ENCODE assay signal across 9 mouse cellular contexts in genomic region chr1:126484664-126485087, GRCm38 (mm10).
DNase-seq lines count a peak whose midpoint lies in the region; ATAC-seq and TF ChIP-seq lines count a peak whose summit lies in the region.
"Had no signal": no experiment of that assay in that cellular context is flagged by ENCODE, and none has a peak within 500 bp of the region (broad histone marks: within the 10 kb centered on the region; RNA-seq: fewer than 3 reads in every experiment).

No protein-coding gene starts in this region.

- no peaks in the 10 kb centered on the region for H3K79me2 ChIP-seq in liver, adult 2 months (ENCODE audit: control insufficient read depth, insufficient read depth, low read length)

- peak; percentile 3 for DNase-seq in cerebellum, adult 11-12 months
- DNase-seq in cerebellum, adult 11 months, result no peak
- DNase-seq in liver, adult 2 months (ENCODE audit: extremely low read depth, low read depth, low spot score), result peak; percentile 11
- DNase-seq in liver, result no peak
- peak; percentile 24 for DNase-seq in forebrain, postnatal 0 days
- peak; percentile 4 for DNase-seq in kidney, postnatal 0 days (ENCODE audit: low spot score)
- DNase-seq in left cerebral cortex, adult 18-20 months (ENCODE audit: low spot score in 2 of 2), result no peak

- WGBS in liver, adult 2 months, result 81% methylated on average over 6 of the region's 6 CpGs
- WGBS in forebrain, postnatal 0 days, result 34% methylated on average over 6 of the region's 6 CpGs
- 72% methylated on average over 6 of the region's 6 CpGs for WGBS in kidney, postnatal 0 days
- 70% methylated on average over 6 of the region's 6 CpGs for WGBS in intestine, embryonic 15.5 days

- no peaks in the 10 kb centered on the region for H3K27me3 ChIP-seq in liver, adult 2 months (ENCODE audit: control insufficient read depth, insufficient read depth, low read length)
- H3K27me3 ChIP-seq in forebrain, postnatal 0 days (ENCODE audit: insufficient read depth, low read length), result no peaks in the 10 kb centered on the region
- H3K27me3 ChIP-seq in kidney, postnatal 0 days (ENCODE audit: insufficient read depth, low read length), result no peaks in the 10 kb centered on the region
- H3K27me3 ChIP-seq in intestine, embryonic 15.5 days (replicated peaks), result no peaks in the 10 kb centered on the region
- H3K27me3 ChIP-seq: heart, embryonic 13.5 days had no signal

- no peaks in the 10 kb centered on the region for H3K4me1 ChIP-seq in liver, adult 2 months (ENCODE audit: control insufficient read depth, insufficient read depth, low read length)
- 0 out of 2 replicates have a peak, but pooled peaks cover 3% of the 10 kb centered on the region for H3K4me1 ChIP-seq in forebrain, postnatal 0 days (ENCODE audit: insufficient read depth)
- no peaks in the 10 kb centered on the region; the same call in 1 of the 2 replicates for H3K4me1 ChIP-seq in kidney, postnatal 0 days (replicated peaks; ENCODE audit: insufficient read depth, low read length)
- peaks cover 6% of the 10 kb centered on the region; the same call in 1 of the 2 replicates for H3K4me1 ChIP-seq in intestine, embryonic 15.5 days (replicated peaks)

- H3K4me3 ChIP-seq in liver, adult 2 months (ENCODE audit: insufficient read depth, low read depth, low read length), result no peak overlapping the region
- H3K4me3 ChIP-seq in forebrain, postnatal 0 days (ENCODE audit: low read depth, low read length), result no peak overlapping the region
- no peak overlapping the region for H3K4me3 ChIP-seq in kidney, postnatal 0 days (replicated peaks; ENCODE audit: low read depth, low read length)
- H3K4me3 ChIP-seq in intestine, embryonic 15.5 days (replicated peaks), result no peak overlapping the region
- H3K4me3 ChIP-seq: heart, embryonic 13.5 days had no signal

- ATAC-seq in forebrain, postnatal 0 days, result peak; percentile 79
- ATAC-seq in kidney, postnatal 0 days (replicated peaks; ENCODE audit: low FRiP score, low read depth), result no peak
- ATAC-seq in intestine, embryonic 15.5 days, result no peak

- H3K36me3 ChIP-seq in liver, adult 2 months (ENCODE audit: control insufficient read depth, insufficient read depth, low read length), result no peaks in the 10 kb centered on the region
- no peaks in the 10 kb centered on the region; the same call in 1 of the 2 replicates for H3K36me3 ChIP-seq in forebrain, postnatal 0 days (ENCODE audit: insufficient read depth)
- no peaks in the 10 kb centered on the region for H3K36me3 ChIP-seq in kidney, postnatal 0 days (ENCODE audit: insufficient read depth, low read length)
- H3K36me3 ChIP-seq in intestine, embryonic 15.5 days, result no peaks in the 10 kb centered on the region
- H3K36me3 ChIP-seq: heart, embryonic 13.5 days had no signal

- no peaks in the 10 kb centered on the region for H3K9me3 ChIP-seq in forebrain, postnatal 0 days (ENCODE audit: low read length)
- no peaks in the 10 kb centered on the region for H3K9me3 ChIP-seq in kidney, postnatal 0 days (replicated peaks; ENCODE audit: low read length)
- no peaks in the 10 kb centered on the region for H3K9me3 ChIP-seq in intestine, embryonic 15.5 days
- H3K9me3 ChIP-seq: heart, embryonic 13.5 days had no signal

- no peak overlapping the region; the same call in 1 of the 2 replicates for H3K27ac ChIP-seq in liver, adult 2 months (replicated peaks; ENCODE audit: insufficient read depth, low read depth, low read length)
- H3K27ac ChIP-seq in forebrain, postnatal 0 days (ENCODE audit: low read depth, low read length), result no peak overlapping the region
- H3K27ac ChIP-seq in kidney, postnatal 0 days, result no peak overlapping the region
- H3K27ac ChIP-seq in intestine, embryonic 15.5 days, result no peak overlapping the region
- H3K27ac ChIP-seq: heart, embryonic 13.5 days had no signal

- TF ChIP-seq CTCF in liver, adult 2 months (IDR thresholded peaks at IDR 0.05; ENCODE audit: low read depth, low read length), result no peak
- TF ChIP-seq CTCF in forebrain, postnatal 0 days (IDR thresholded peaks at IDR 0.05; ENCODE audit: low read depth), result 0 out of 2 replicates have a peak, but pooled peaks have one; percentile 2
- TF ChIP-seq CTCF in kidney, postnatal 0 days (IDR thresholded peaks at IDR 0.05; ENCODE audit: low read depth), result no peak

- H3K4me2 ChIP-seq in forebrain, postnatal 0 days (ENCODE audit: low read depth), result no peak overlapping the region
- no peak overlapping the region for H3K4me2 ChIP-seq in kidney, postnatal 0 days (ENCODE audit: low read length)
- no peak overlapping the region for H3K4me2 ChIP-seq in intestine, embryonic 15.5 days (replicated peaks)
- H3K4me2 ChIP-seq: heart, embryonic 13.5 days had no signal

- no peak overlapping the region for H3K9ac ChIP-seq in liver, adult 2 months (ENCODE audit: low read depth, low read length)
- H3K9ac ChIP-seq in forebrain, postnatal 0 days, result no peak overlapping the region
- H3K9ac ChIP-seq in kidney, postnatal 0 days (ENCODE audit: low read depth, low read length), result no peak overlapping the region
- H3K9ac ChIP-seq in intestine, embryonic 15.5 days, result no peak overlapping the region
- H3K9ac ChIP-seq: heart, embryonic 13.5 days had no signal

- TF ChIP-seq POLR2A in liver, adult 2 months (IDR thresholded peaks at IDR 0.05; ENCODE audit: extremely low read depth, insufficient read depth, low read length), result no peak

Comparison
In these comparisons a context has a peak if more than half of its experiments do, and no peak if none do; other contexts are left out.
1. DNase-seq: peak in cerebellum, adult 11-12 months (single experiment), liver, adult 2 months (single experiment), forebrain, postnatal 0 days (single experiment) and kidney, postnatal 0 days (single experiment); none in cerebellum, adult 11 months (single experiment), liver (single experiment) and left cerebral cortex, adult 18-20 months (0 of 2).